11 mouse cellular contexts compared by ENCODE assay signal in the genomic region with DNA sequence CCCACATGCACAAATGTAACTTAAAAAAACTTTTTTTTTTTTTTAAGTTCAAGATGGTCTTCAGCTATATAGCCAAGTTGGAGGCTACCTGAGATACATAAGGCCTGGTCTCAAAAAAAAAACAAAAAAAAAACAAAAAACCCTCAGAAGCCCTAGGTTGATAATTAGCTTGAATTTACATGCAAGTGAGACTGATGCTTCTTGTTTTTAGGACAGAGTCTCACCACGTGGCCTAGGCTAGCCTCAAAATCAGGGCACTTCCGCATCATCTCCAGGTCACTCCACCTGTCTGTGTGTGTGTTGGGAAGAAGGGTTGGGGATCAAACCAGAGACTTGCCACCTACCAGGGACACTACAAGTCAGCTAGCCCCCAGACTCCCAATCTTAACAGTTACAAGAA. TPM values are rescaled to one million over a fixed set of nuclear protein-coding genes. Genes with fewer than 3 reads are reported as not detected.
DNase-seq lines count a peak whose midpoint lies in the region; ATAC-seq and TF ChIP-seq lines count a peak whose summit lies in the region.
"Had no signal": no experiment of that assay in that cellular context is flagged by ENCODE, and none has a peak within 500 bp of the region (broad histone marks: within the 10 kb centered on the region; RNA-seq: fewer than 3 reads in every experiment).

A gene (minus strand): TSS at position 112 of the 400 bp plus-strand sequence.

- no peak for TF ChIP-seq RAD21 in CH12.LX (IDR thresholded peaks at IDR 0.05; ENCODE audit: low read depth, low read length)

- H3K9me3 ChIP-seq in forebrain, embryonic 13.5 days (replicated peaks) = no peaks in the 10 kb centered on the region
- H3K9me3 ChIP-seq in forebrain, postnatal 0 days (ENCODE audit: low read length) = no peaks in the 10 kb centered on the region
- no peaks in the 10 kb centered on the region for H3K9me3 ChIP-seq in liver, embryonic 12.5 days (replicated peaks)
- no peaks in the 10 kb centered on the region for H3K9me3 ChIP-seq in liver, embryonic 11.5 days (ENCODE audit: control insufficient read depth, low read length)
- H3K9me3 ChIP-seq in CH12.LX (replicated peaks; ENCODE audit: low read length) = no peaks in the 10 kb centered on the region
- no peaks in the 10 kb centered on the region for H3K9me3 ChIP-seq in limb, embryonic 12.5 days

- H3K27ac ChIP-seq in forebrain, embryonic 13.5 days = no peak within 1 kb of the TSS
- no peak within 1 kb of the TSS for H3K27ac ChIP-seq in forebrain, postnatal 0 days (ENCODE audit: low read depth, low read length)
- H3K27ac ChIP-seq in liver, embryonic 12.5 days = peak within 1 kb of the TSS; percentile 60
- no peak within 1 kb of the TSS for H3K27ac ChIP-seq in liver, embryonic 11.5 days (ENCODE audit: low read depth, low read length)
- H3K27ac ChIP-seq in CH12.LX (ENCODE audit: insufficient read depth, low read depth) = peak within 1 kb of the TSS; percentile 54
- peak within 1 kb of the TSS; percentile 41; the same call in 1 of the 2 replicates for H3K27ac ChIP-seq in limb, embryonic 12.5 days

- no peak within 1 kb of the TSS for H3K4me2 ChIP-seq in forebrain, embryonic 13.5 days
- H3K4me2 ChIP-seq in forebrain, postnatal 0 days (ENCODE audit: low read depth) = no peak within 1 kb of the TSS
- H3K4me2 ChIP-seq in liver, embryonic 12.5 days = no peak within 1 kb of the TSS
- no peak within 1 kb of the TSS for H3K4me2 ChIP-seq in liver, embryonic 11.5 days
- H3K4me2 ChIP-seq in CH12.LX (ENCODE audit: insufficient read depth, low read depth, poor library complexity, severe bottlenecking) = peak within 1 kb of the TSS; percentile 69
- no peak within 1 kb of the TSS for H3K4me2 ChIP-seq in limb, embryonic 12.5 days

- no peak for TF ChIP-seq CTCF in forebrain, postnatal 0 days (IDR thresholded peaks at IDR 0.05; ENCODE audit: low read depth)
- no peak for TF ChIP-seq CTCF in CH12.LX (conservative IDR thresholded peaks at IDR 0.05 in 1 of 2, IDR thresholded peaks at IDR 0.05 in 1 of 2; ENCODE audit: low read depth in 2 of 2, low read length in 2 of 2)

- TF ChIP-seq EP300 in CH12.LX (IDR thresholded peaks at IDR 0.05; ENCODE audit: low read length) = no peak

- ATAC-seq in forebrain, embryonic 13.5 days = no peak
- ATAC-seq in forebrain, postnatal 0 days = no peak
- no peak for ATAC-seq in liver, embryonic 12.5 days
- no peak for ATAC-seq in liver, embryonic 11.5 days (replicated peaks; ENCODE audit: low FRiP score)
- no peak for ATAC-seq in limb, embryonic 12.5 days (ENCODE audit: insufficient number of reproducible peaks, insufficient read depth, low FRiP score, low TSS enrichment, low read depth)

- TF ChIP-seq POLR2A in CH12.LX (IDR thresholded peaks at IDR 0.05; ENCODE audit: low read depth, low read length) = no peak

- H3K4me1 ChIP-seq in forebrain, embryonic 13.5 days = peaks cover 15% of the 10 kb centered on the region
- H3K4me1 ChIP-seq in forebrain, postnatal 0 days (ENCODE audit: insufficient read depth) = 0 out of 2 replicates have a peak, but pooled peaks cover 3% of the 10 kb centered on the region
- peaks cover 17% of the 10 kb centered on the region for H3K4me1 ChIP-seq in liver, embryonic 12.5 days
- H3K4me1 ChIP-seq in liver, embryonic 11.5 days (replicated peaks; ENCODE audit: control insufficient read depth, insufficient read depth, low read length) = peaks cover 3% of the 10 kb centered on the region; the same call in 1 of the 2 replicates
- peaks cover 9 to 37% of the 10 kb centered on the region in 2 experiments for H3K4me1 ChIP-seq in CH12.LX (ENCODE audit: control insufficient read depth in 1 of 2, insufficient read depth in 2 of 2)
- H3K4me1 ChIP-seq in limb, embryonic 12.5 days (replicated peaks) = peaks cover 9% of the 10 kb centered on the region

- H3K79me2 ChIP-seq in CH12.LX (replicated peaks; ENCODE audit: control insufficient read depth, extremely low read depth, insufficient read depth, poor library complexity, severe bottlenecking) = peaks cover 19% of the 10 kb centered on the region

- in situ Hi-C loops in CH12.LX (cut with MboI; ENCODE audit: low pct_ligation_motif_present, low pct_unique_long_range_greater_than_20kb, low sequenced_read_pairs) = no loop called here

- H3K36me3 ChIP-seq in forebrain, embryonic 13.5 days (ENCODE audit: poor library complexity, severe bottlenecking) = peaks cover 42% of the 10 kb centered on the region
- no peaks in the 10 kb centered on the region; the same call in 1 of the 2 replicates for H3K36me3 ChIP-seq in forebrain, postnatal 0 days (ENCODE audit: insufficient read depth)
- peaks cover 51% of the 10 kb centered on the region for H3K36me3 ChIP-seq in liver, embryonic 12.5 days
- H3K36me3 ChIP-seq in liver, embryonic 11.5 days (ENCODE audit: control insufficient read depth, insufficient read depth, low read length) = peaks cover 7% of the 10 kb centered on the region; the same call in 1 of the 2 replicates
- peaks cover 9 to 27% of the 10 kb centered on the region in 2 experiments for H3K36me3 ChIP-seq in CH12.LX (replicated peaks in 1 of 2; ENCODE audit: control insufficient read depth in 1 of 2, insufficient read depth in 1 of 2, low read length in 1 of 2)
- H3K36me3 ChIP-seq in limb, embryonic 12.5 days = peaks cover 60% of the 10 kb centered on the region

- dilution Hi-C loops in CH12.LX (cut with MboI; ENCODE audit: extremely low pct_ligation_motif_present, extremely low pct_unique_long_range_greater_than_20kb, low sequenced_read_pairs) = no loop called here

- H3K9ac ChIP-seq in forebrain, embryonic 13.5 days = no peak within 1 kb of the TSS; the same call in 1 of the 2 replicates
- H3K9ac ChIP-seq in forebrain, postnatal 0 days = no peak within 1 kb of the TSS
- no peak within 1 kb of the TSS for H3K9ac ChIP-seq in liver, embryonic 12.5 days
- no peak within 1 kb of the TSS for H3K9ac ChIP-seq in liver, embryonic 11.5 days (ENCODE audit: low read depth, low read length)
- H3K9ac ChIP-seq in CH12.LX (ENCODE audit: insufficient read depth, low read depth) = peak within 1 kb of the TSS; percentile 59
- H3K9ac ChIP-seq in limb, embryonic 12.5 days (replicated peaks) = no peak within 1 kb of the TSS

- DNase-seq in forebrain, postnatal 0 days = no peak
- DNase-seq in liver, embryonic 11.5 days (ENCODE audit: low spot score) = no peak
- no peak for DNase-seq in CH12.LX (ENCODE audit: extremely low read depth)
- DNase-seq in layer of hippocampus, postnatal 36 days = no peak
- no peak for DNase-seq in cerebellum, postnatal 14 days
- DNase-seq: kidney, adult 2 months; right cerebral cortex, adult 18-20 months had no signal

- no peaks in the 10 kb centered on the region for H3K27me3 ChIP-seq in forebrain, embryonic 13.5 days
- H3K27me3 ChIP-seq in forebrain, postnatal 0 days (ENCODE audit: insufficient read depth, low read length) = no peaks in the 10 kb centered on the region
- no peaks in the 10 kb centered on the region for H3K27me3 ChIP-seq in liver, embryonic 12.5 days (replicated peaks)
- H3K27me3 ChIP-seq in liver, embryonic 11.5 days (replicated peaks; ENCODE audit: control insufficient read depth, insufficient read depth, low read length) = no peaks in the 10 kb centered on the region
- no peaks in the 10 kb centered on the region for H3K27me3 ChIP-seq in CH12.LX (replicated peaks)
- H3K27me3 ChIP-seq in limb, embryonic 12.5 days = no peaks in the 10 kb centered on the region

- 82% methylated on average over 2 of the region's 2 CpGs for WGBS in forebrain, embryonic 13.5 days
- 82% methylated on average over 2 of the region's 2 CpGs for WGBS in forebrain, postnatal 0 days
- 81% methylated on average over 2 of the region's 2 CpGs for WGBS in liver, embryonic 12.5 days (ENCODE audit: insufficient replicate concordance)
- whole genome bisulfite sequencing in liver, embryonic 11.5 days = 87% methylated on average over 2 of the region's 2 CpGs
- WGBS in limb, embryonic 12.5 days = 90% methylated on average over 2 of the region's 2 CpGs

- H3K4me3 ChIP-seq in forebrain, embryonic 13.5 days = no peak within 1 kb of the TSS
- H3K4me3 ChIP-seq in forebrain, postnatal 0 days (ENCODE audit: low read depth, low read length) = no peak within 1 kb of the TSS
- H3K4me3 ChIP-seq in liver, embryonic 12.5 days = no peak within 1 kb of the TSS
- H3K4me3 ChIP-seq in liver, embryonic 11.5 days (ENCODE audit: low read depth, low read length) = no peak within 1 kb of the TSS
- H3K4me3 ChIP-seq in CH12.LX (replicated peaks in 1 of 3; ENCODE audit: low read depth in 2 of 3, low read length in 2 of 3, poor library complexity in 1 of 3) = peak within 1 kb of the TSS in 1 of 3 experiments; percentile 24
- no peak within 1 kb of the TSS for H3K4me3 ChIP-seq in limb, embryonic 12.5 days (replicated peaks)

TF ChIP-seq in CH12.LX, 34 proteins besides CTCF, POLR2A, EP300 and RAD21 (continues in another document):
- TF ChIP-seq MAX (IDR thresholded peaks at IDR 0.05; ENCODE audit: low read length) = peak; percentile 74; the same call in 1 of the 2 replicates
- peak; percentile 51 for TF ChIP-seq ZNF384 (IDR thresholded peaks at IDR 0.05; ENCODE audit: low read depth, low read length)
- no peak for TF ChIP-seq GABPA (IDR thresholded peaks at IDR 0.05; ENCODE audit: insufficient replicate concordance, low read depth, low read length)
- TF ChIP-seq SIN3A (IDR thresholded peaks at IDR 0.05; ENCODE audit: low read length) = no peak; the same call in 1 of the 2 replicates
- TF ChIP-seq POLR2AphosphoS2 (IDR thresholded peaks at IDR 0.05; ENCODE audit: low read depth, low read length) = no peak
- peak; percentile 16; the same call in 1 of the 2 replicates for TF ChIP-seq USF1 (IDR thresholded peaks at IDR 0.05; ENCODE audit: low read depth, low read length)
- no peak for TF ChIP-seq CHD2 (IDR thresholded peaks at IDR 0.05; ENCODE audit: low read length)
- 0 out of 2 replicates have a peak, but pooled peaks have one; percentile 33 for TF ChIP-seq ELF1 (IDR thresholded peaks at IDR 0.05; ENCODE audit: low read depth, low read length)
- no peak for TF ChIP-seq PAX5 (IDR thresholded peaks at IDR 0.05; ENCODE audit: low read length)
- TF ChIP-seq MYC (IDR thresholded peaks at IDR 0.05; ENCODE audit: low read depth, low read length) = peak; percentile 73
- TF ChIP-seq BHLHE40 (IDR thresholded peaks at IDR 0.05; ENCODE audit: low read depth, low read length) = no peak

RNA-seq across cellular contexts. Expression of the gene that starts here (rescaled TPM):
- 14.0 and 14.2 TPM in 2 replicates for polyA plus RNA-seq in forebrain, embryonic 13.5 days (2015; fragmentation: Nextera tagmentation; extraction: Ambion mirVana)
- total RNA-seq in forebrain, postnatal 0 days (2014; rRNA removed) = 1.00 and 2.5 TPM in 2 replicates
- polyA plus RNA-seq in forebrain, postnatal 0 days (2015; fragmentation: Nextera tagmentation; extraction: Ambion mirVana) = 1.3 and 2.1 TPM in 2 replicates
- 2.5 and 2.7 TPM in 2 replicates for polyA plus RNA-seq in liver, embryonic 12.5 days (2016; fragmentation: Nextera tagmentation; extraction: Ambion mirVana)
- 3.6 and 5.1 TPM in 2 replicates for polyA plus RNA-seq in liver, embryonic 11.5 days (2014; fragmentation: Nextera tagmentation; extraction: Ambion mirVana)
- total RNA-seq in CH12.LX (2012; rRNA removed) (0.63 and 0.72 TPM in 2 replicates), CH12.LX (2014; rRNA removed) (0.35 and 0.51 TPM in 2 replicates)
- 0.30 and 0.81 TPM in 2 replicates for polyA plus RNA-seq in CH12.LX (2012; ENCODE audit: insufficient read length, low read depth)
- polyA plus RNA-seq in limb, embryonic 12.5 days (2016; fragmentation: Nextera tagmentation; extraction: Ambion mirVana) = 11.1 and 12.5 TPM in 2 replicates
- 1 to 10 TPM; 3.4 TPM for total RNA-seq in layer of hippocampus, postnatal 36 days (2021)
- total RNA-seq: common myeloid progenitor, adult 5-6 weeks had no signal

Comparison
In these comparisons a context has a peak if more than half of its experiments do, and no peak if none do; other contexts are left out.
1. H3K27ac ChIP-seq: peak in liver, embryonic 12.5 days (single experiment), CH12.LX (single experiment) and limb, embryonic 12.5 days (single experiment); none in forebrain, embryonic 13.5 days (single experiment), forebrain, postnatal 0 days (single experiment) and liver, embryonic 11.5 days (single experiment).